Mouse (Mus musculus) naive thymus-derived CD4-positive, alpha-beta T cell, adult 2 months (primary cell): ENCODE results near the gene Supt5.

ENCODE experiments used
- DNase-seq: peaks from one replicate; pipeline ENCODE4 v3.0.0-alpha.2; 2011; ENCODE audit warnings: low read depth

Gene Supt5

DNA sequence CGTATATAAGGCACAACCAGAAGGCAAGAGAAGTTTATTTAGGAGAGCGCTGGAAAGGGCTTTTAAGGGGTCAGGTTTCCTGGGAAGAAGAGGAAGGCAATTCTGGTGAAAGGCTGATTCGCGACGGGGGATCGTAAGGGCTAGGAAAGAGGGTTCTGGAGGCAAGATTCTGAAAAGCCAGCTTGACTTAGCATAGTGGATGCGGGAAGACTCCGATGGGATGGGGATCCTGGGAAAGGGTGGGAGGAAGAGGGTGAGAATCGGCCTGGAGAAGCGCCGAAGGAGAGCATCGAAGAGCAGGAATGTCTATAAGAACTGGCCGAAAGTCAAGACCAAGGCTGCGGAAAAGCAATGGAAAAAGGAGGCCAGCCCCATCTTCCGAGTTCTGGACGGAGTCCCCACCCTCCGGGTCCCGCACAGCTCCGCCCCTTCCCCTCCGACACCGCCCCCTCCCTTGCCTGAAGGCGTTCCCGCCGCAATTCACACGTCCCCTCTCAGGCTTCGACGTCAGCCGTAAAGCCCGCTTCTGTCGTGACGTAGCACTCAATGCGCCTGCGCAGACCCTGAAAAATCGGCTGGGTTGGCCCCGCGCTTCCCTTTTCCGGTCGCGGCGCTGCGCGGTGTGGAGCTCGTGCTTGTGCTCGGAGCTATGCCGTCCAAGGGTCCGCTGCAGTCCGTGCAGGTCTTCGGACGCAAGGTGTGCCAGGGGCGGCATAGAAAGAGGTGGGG, 11.8 kb upstream of the Supt5 start, which contains the start of gene Rps16:
Gene Rps16 (plus strand): TSS at position 498 of the 729 bp plus-strand sequence.
- peak; percentile 98 for DNase-seq

DNA sequence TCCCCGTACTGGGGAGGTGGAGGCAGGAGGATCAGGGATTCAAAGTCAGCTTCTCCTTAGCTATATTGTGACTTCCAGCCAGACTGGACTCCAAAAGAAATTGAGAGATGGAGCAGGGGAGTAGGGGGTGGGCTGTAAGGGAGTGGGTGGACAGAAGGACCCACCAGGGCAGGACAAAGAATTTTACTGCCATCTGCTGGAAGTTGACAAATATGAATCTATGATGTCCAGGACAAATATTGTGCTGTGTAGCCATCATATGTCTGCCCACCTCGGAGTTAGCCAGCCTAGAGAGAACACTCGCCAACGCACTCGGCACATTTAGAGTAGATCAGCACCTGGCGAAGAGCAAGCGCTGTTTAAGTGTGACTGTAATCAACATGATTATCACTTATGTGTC, 10.1 kb upstream of the Supt5 start:
- DNase-seq, result no peak

DNA sequence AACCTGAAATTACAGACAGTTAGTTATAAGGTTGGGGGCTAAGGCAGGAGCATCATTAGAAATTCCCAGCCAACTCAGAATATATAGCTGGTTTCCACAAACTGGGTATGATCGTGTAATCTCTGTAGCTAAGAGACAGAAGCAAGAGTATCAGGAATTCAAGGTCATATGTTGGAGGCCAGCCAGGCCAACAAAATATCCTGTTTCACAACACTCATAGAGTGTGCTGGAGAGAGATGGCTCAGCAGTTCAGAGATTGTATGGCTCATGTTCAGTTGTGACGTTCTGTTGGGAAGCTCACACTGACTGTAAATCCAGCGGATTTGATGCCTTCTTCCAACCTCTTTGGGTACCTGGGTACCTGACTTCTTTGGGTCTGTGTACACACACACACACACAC, 9.2 kb upstream of the Supt5 start:
- no peak for DNase-seq

DNA sequence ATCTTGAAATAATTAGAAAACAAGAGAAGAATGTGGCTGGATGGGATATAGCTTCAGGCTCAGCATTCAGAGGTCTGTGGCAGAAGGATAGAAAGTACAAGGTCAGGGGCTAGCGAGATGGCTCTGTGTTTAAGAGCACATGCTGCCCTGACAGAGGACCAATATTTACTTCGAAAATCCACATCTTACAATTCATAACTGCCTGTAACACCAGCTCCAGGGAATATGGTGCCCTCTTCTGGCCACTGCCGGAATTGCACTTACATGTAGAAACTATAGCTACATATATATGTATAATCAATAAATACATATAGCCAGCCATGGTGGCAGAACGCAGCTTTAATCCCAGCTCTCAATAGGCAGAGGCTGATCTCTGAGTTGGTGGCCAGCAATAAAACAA, 6.1 kb upstream of the Supt5 start:
- DNase-seq, result peak; percentile 93

DNA sequence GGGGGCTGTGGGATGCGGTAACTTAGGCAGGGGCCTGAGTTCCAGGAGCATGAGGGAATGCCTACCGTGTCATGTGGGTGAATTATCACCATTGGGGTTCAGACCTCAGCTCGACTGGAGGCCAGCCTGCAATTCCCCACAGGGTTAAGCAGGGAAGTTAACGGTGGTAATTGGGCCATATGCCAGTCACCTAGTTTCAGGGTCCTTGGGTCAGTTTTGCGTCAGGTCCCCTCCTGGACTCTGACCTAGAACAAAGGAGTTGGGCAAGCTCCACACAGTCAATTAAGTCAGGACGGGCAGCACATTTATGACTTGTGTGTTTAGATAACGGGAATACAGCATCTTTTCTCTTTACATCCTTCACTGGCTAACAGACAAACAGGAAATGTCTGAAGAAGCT, 2.8 kb upstream of the Supt5 start:
- no peak for DNase-seq

DNA sequence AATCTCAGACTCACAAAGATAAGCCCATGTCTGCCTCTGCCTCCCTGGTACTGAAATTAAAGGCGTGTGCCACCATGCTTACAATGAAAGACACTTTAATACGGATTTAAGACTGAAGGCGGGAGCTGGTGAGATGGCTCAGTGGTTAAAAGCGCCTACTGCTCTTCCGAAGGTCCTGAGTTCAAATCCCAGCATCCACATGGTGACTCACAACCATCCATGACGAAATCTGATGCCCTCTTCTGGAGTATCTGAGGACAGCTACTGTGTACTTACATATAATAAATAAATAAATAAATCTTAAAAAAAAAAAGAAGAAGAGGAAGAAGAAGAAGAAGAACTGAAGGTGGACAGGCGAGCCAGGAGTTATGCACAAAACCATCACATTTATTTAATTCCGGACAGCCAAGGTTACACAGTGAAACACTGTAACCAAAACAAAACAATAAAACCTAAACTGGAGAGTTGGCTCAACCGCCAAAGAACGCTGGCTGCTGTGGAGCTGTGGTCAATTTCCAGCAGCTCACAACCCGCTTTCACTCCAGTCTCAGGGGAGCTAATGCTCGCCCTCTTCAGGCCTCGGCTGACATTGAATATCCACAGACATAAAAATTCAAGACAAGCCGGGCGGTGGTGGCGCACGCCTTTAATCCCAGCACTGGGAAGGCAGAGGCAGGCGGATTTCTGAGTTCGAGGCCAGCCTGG, 819 bp upstream of the Supt5 start:
- peak; percentile 82 for DNase-seq

DNA sequence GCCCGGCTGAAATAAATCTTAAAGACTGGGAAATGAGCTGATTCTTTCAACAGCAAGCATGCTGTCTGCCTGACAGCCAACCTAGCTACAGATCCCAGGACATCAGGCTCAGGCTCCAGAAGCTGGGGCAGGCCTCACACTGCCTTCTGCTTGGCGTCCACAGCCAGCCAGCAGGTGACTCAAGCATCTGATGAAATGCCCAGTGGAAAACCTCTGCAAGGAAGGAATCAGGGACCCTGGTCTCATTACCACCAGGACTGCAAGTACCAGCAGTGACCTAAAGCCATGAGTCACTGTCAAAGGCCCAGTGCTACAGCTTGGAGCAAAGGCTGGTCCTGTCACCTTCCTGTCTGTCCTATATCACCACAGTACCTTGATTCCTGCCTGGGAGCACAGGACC, 3.1 kb downstream of the Supt5 start:
- no peak for DNase-seq

DNA sequence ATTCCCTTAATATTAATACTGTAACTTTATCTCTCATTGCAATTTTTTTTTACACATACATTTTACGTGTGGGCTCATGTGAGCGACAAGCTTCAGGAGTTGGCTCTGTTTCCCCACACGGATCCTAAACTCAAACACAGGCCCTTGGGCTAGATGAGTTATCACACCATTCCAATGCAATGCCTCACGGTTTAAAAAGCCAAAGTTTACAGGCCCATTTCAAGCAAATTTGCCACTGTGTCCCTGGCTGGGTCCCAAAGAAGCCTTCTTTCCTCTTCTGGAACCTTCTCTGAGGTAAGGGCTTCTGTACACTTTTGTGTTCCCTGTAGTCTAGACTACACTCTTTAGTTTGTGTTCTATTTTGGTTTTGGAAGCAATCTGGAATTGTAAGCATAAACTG, 4.0 kb downstream of the Supt5 start:
- DNase-seq, result no peak

DNA sequence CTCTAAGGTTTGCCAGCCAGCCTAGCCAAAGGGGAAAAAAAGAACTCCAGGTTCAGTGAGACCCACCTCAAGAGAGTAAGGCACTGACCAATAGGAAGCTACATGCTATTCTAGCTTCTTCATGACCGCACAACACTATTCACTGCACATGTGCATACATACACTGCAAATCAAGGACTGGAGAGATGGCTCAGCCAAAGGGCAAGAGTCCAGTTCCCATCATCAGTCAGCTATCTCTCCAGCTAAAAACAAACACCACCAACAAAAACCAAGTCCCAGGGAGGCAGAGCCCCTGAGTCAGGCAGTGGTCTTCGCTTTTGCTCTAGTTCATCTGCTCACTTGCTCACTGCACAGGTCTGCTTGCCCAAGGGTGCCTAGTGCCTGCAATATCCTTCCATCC, 10.3 kb downstream of the Supt5 start:
- DNase-seq, result no peak

DNA sequence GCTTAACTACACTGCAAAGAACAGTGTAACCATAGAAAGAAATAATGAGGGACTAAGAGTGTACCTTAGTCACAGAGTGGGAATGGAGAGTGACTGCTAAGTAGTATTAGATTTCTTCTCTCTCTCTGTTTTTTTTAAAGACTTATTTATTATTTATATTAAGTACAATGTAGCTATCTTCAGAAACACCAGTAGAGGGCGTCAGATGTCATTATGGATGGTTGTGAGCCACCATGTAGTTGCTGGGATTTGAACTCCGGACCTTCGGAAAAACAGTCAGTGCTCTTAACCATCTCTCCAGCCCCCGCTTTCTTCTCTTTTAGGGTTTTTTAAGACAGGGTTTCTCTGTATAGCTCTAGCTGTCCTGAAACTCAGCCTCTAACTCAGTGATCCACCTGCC, 12.1 kb downstream of the Supt5 start:
- no peak for DNase-seq

DNA sequence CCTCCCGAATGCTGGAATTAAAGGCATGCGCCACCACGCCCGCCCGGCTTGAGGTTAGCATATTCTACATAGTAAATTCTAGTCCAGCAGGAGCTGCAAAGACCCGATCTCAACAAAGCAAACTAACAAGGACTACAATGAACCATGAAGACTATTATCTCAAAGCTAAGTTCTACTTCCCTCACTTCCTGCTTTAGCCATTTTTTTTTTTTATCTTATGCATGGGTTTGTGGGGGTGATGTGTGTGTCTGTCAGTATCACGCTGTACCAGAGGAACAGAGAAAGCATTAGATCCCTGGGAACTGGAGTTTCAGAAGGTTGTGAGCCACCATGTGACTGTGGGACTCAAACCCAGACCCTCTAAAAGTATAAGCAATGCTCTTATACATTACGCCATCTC, 13.3 kb downstream of the Supt5 start:
- DNase-seq, result no peak

DNA sequence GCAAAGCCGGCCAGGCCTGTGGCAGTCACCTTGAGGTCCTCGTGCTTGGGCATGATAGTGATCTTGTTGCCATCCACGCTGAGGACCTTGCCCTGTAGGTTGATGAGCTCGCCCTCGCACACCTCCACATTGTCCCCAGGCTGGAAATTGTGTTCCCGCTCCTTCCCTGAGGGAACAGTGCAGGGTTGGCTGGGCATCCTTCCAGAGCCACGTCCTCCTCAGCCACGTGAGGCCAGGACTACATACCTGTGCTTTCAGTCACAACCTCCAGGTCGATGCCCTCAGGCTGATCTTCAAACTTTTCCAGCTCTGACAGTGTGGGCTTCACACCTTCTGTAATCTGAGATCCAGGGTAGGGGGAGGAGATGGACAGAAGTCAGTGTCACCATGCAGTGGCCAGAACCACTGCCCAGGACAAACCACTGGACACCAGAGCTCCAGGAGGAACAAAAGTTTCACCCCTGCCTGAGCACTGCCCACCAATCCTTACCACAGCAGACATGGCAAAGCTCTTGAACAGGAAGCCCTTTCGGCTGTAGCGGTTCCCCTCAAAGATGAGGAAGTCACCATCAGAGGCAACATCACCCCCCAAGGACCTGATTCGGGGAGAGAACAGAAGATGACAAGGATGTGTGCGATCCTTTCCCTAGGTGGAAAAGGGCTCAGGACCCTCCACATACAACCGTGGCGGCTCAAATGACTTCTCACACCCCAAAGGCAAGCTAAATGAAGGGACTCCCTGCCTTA, 16.4 kb downstream of the Supt5 start:
- DNase-seq, result no peak

DNA sequence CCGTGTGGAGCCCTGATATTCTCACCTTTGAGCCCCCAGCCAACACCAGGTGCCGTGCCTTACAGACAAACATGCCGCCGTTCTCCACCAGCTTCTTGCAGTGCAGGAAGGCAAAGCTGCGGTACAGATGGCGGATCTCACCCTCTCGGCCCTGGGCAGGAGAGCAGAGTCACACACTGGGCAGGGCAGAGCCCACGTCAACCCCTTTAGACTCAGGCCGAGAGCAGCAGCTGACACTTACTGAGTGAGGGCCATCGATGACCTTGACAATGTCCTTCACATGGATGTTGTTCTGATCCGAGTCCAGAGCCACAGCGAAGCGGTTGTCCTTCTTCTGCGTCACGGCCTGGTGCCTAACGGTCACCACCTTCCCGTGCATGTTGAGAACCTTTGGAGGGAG, 19.8 kb downstream of the Supt5 start:
- DNase-seq, result no peak

DNA sequence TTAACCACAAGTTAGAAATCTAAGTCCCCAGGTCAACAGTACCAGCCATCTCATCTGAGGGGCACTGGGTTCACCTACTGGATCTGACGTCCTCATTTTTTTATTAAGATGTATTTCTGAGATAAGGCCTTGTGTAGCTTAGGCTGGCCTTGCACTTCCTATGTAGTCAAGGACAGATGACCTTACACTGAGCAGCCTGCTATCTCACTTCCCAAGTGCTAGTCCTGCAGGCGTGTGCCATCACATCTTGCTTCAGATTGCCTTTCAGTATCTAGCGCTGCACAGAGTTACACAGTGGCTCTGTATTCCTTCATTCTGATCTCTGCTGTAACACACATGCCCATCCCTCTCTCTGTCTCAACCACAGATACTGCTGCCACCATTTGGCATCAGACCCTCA, 20.5 kb downstream of the Supt5 start:
- DNase-seq, result no peak

DNA sequence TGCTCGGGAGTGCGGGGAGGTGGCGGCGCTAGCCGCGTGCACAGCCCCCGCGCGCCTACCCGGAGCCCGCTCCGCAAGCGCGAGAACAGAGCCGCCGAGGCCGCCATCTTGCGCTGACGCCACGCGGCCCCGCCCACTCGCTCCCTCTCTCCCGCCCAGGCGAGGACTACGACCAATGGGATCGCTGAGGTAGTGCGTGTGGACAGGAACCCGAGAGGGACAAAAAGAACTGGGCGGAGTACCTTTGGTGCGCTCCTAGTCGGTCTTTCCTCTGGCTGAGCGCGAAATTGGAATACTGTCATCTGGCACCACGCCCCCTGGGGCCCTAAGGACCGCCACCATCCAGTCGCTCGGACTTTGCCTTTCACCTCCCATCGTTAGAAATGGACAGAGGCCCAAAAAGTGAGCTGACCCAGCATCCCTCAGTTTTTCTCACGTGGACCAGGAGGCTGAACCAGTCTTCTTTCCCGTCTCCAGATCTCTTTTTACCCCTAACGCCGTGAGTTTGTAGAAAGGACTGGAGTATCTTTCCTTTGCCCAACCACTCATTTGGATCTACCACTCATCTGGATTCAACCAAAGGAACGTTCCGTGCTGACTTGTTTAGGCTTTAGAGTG, 26.5 kb downstream of the Supt5 start, which contains the start of gene Timm50:
Gene Timm50 (minus strand): TSS at position 147 of the 618 bp plus-strand sequence.
- peak; percentile 96 for DNase-seq

DNA sequence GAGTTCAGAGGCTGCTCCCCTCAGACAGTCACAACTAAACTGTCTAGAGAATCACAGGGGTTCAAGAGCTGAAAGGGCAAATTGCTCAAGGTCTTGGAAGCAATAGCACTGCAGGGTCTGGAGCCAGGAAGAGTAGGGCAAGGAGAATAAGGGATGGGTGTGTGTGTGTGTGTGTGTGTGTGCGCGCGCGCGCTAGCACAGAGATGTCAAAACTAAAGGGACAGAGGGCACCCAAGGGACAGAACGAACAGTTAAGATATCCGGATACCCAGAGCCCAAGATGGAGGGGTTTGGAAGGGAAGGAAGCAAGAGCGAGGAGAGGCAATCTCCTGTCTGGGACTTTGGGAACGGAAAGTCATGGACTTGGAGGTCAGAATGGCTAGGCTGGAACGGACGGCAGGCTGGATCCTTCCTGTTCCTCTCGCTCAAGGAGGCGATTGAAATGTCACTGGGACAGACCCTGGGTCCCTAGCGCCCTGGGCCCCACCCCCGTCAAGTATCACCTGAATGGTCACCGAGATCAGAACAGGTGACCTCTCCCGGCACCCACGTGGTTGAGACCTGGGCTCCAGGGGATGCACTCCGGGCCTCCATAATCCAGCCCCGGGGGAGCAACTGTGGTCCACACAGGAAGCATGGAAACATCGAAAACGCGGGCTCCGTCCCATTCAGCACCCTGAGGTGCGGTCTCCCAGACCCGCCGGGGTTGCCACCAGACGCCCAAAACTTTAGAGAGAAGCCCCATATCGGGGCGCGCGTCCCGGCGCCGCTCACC, 27.2 kb downstream of the Supt5 start:
- peak; percentile 37 for DNase-seq

DNA sequence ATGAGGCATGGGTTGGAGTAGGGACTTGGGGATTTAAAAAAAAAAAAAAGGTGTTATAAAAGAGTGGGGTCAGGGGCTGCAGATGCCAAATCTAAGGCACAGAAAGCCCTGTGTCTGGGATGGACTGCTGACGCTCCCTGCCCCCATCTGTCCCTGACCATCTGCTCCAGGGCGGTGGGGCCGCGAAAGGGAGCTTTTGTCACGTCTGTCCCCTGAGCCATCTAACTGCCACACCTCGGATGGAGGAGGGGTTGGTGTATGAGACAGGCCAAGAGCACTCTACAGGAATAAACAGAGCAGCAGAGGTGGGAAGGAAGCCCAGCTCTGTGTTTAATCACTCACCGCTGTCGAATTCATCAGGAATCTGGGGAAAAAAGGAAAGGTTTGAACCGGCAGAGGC, 28.8 kb downstream of the Supt5 start:
- no peak for DNase-seq

DNA sequence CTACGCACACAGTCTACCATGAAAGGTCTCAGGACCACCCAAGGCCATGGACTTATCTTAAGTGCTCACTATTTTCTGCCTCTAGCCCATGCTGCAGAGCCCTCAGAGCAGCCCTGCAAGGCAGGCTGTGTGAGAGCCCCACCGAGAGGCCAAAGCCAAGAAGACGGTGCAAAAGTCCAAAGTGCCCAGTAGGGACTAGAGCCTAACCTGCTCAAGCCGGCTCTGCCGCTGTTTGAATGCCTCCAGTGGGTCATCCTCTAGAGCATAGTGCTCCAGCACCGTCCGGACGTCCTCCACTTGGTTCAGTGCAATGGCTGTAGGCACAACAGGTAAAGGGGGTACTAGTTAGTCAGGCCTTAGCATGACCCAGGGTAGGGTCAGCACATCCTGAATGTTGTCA, 32.3 kb downstream of the Supt5 start:
- DNase-seq, result no peak

DNA sequence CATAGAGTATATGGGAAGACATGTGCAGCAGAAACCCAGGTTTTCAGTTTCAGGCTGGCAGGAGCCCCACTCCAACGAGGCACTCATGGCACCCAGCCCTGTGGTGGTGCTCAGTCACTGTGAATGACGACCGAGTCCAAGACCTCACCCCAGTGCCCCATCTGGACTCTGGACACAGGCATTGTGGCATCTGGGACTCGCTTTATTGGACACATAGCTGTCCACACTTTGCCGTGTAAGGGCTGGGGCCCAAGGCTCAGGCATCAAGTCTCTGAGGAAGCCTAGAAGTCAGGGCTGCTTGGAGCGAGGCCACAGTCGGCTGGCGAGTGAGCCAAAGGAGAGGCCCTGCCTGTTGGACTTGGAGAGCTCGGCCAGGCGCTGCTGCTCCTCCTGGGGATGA, 32.9 kb downstream of the Supt5 start:
- DNase-seq, result no peak

DNA sequence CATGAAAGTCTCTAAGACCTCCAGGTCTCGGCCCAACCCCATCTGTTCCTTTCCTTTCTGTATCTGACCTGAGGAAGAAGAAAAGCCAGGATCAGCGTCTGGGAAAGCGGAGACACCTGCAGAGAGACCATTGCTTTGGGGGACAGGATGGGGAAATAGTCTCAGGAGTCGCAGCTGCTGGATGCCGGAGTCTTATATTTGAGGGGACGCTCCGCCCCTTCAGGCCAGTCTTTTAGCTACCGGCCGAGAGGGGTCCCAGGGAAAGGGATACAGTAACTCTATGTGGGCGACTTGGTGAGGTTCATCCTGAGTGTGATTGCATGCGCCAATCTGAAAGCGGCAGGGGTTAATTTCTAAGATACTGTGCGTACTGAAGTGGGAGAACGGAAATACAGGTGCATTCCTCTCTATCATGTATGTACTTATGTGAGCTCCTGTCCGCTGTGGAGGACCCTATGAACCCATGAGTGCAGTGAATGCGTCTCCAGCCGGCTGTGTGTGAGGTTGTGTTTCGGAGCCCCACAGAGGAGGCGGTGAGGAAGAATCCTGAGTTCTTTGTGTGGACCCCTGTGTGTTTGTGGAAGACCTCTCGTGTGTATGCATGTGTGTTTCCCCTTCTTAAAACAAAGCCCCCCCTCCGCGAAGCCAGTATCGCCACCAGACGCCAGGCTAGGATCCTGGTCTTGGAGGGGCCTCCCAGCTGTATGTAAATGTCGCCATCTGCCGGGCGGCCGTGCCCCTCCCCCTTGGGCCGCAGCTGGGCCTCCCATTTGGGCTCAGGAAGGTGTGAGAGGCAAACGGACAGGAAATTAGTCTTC, 36.7 kb downstream of the Supt5 start, which contains the start of gene Dll3:
Gene Dll3 (minus strand): TSS at position 623 of the 818 bp plus-strand sequence.
- DNase-seq, result peak; percentile 41
